Mouse (Mus musculus): ENCODE measurements around the gene Rufy4.

Gene Rufy4

GRCm38 (mm10) chr1:74196621-74197419 is 71.5 kb downstream of the Rufy4 start:
- DNase-seq (ENCODE audit: low read depth, low spot score) = no peak
